Mouse (Mus musculus): ENCODE measurements around the gene Wwc2. TPM values are rescaled to one million over a fixed set of nuclear protein-coding genes. Genes with fewer than 3 reads are reported as not detected.

Wwc2 gene
- polyA plus RNA-seq (2016; fragmentation: Nextera tagmentation; extraction: Ambion mirVana) = 4.7 and 5.0 TPM in 2 replicates

- peak; percentile 48 for ATAC-seq
These were observed at the start of gene Wwc2 for GRCm38 (mm10) chr8:47990911-47991820. Gene Wwc2, minus strand, starts transcription at chr8:47990924.

GRCm38 (mm10) chr8:48038261-48038934 is 47.7 kb upstream of the Wwc2 start:
- Histone ChIP-seq H3K4me3 (no peak overlapping the region), H3K9me3 (replicated peaks) (no peaks in the 10 kb centered on the region), H3K4me2 (no peak overlapping the region), H3K36me3 (no peaks in the 10 kb centered on the region), H3K27ac (no peak overlapping the region), H3K9ac (no peak overlapping the region), H3K4me1 (no peaks in the 10 kb centered on the region), H3K27me3 (replicated peaks) (no peaks in the 10 kb centered on the region)
- 72% methylated on average over 7 of the region's 7 CpGs for WGBS (ENCODE audit: insufficient replicate concordance)
- no peak for ATAC-seq

More at GRCm38 (mm10) chr8:47990911-47991820, at the start of gene Wwc2:
- peaks cover 18% of the 10 kb centered on the region for H3K27me3 ChIP-seq (replicated peaks)
- H3K9ac ChIP-seq = peak within 1 kb of the TSS; percentile 82
- peak within 1 kb of the TSS; percentile 66 for H3K4me3 ChIP-seq
- H3K4me2 ChIP-seq = peak within 1 kb of the TSS; percentile 85
- WGBS (ENCODE audit: insufficient replicate concordance) = 8% methylated on average over 36 of the region's 46 CpGs
- H3K36me3 ChIP-seq = no peaks in the 10 kb centered on the region
- H3K9me3 ChIP-seq (replicated peaks) = no peaks in the 10 kb centered on the region
- peaks cover 30% of the 10 kb centered on the region for H3K4me1 ChIP-seq
- peak within 1 kb of the TSS; percentile 75 for H3K27ac ChIP-seq

GRCm38 (mm10) chr8:48032046-48032445 is 41.3 kb upstream of the Wwc2 start:
- H3K4me1 ChIP-seq = no peaks in the 10 kb centered on the region
- H3K9ac ChIP-seq = no peak overlapping the region
- WGBS (ENCODE audit: insufficient replicate concordance) = 40% methylated on average over 2 of the region's 2 CpGs
- H3K4me3 ChIP-seq = no peak overlapping the region
- H3K9me3 ChIP-seq (replicated peaks) = no peaks in the 10 kb centered on the region
- H3K4me2 ChIP-seq = no peak overlapping the region
- no peak overlapping the region for H3K27ac ChIP-seq
- no peak for ATAC-seq
- no peaks in the 10 kb centered on the region for H3K27me3 ChIP-seq (replicated peaks)
- H3K36me3 ChIP-seq = no peaks in the 10 kb centered on the region

GRCm38 (mm10) chr8:48030667-48031066 is 39.9 kb upstream of the Wwc2 start:
- Histone ChIP-seq H3K4me2 (no peak overlapping the region), H3K27me3 (replicated peaks) (no peaks in the 10 kb centered on the region), H3K27ac (no peak overlapping the region), H3K4me1 (no peaks in the 10 kb centered on the region), H3K9me3 (replicated peaks) (no peaks in the 10 kb centered on the region), H3K4me3 (no peak overlapping the region), H3K36me3 (no peaks in the 10 kb centered on the region), H3K9ac (no peak overlapping the region)
- 39% methylated on average over 1 of the region's 1 CpGs for WGBS (ENCODE audit: insufficient replicate concordance)
- no peak for ATAC-seq

GRCm38 (mm10) chr8:48026796-48027195 is 36.1 kb upstream of the Wwc2 start:
- Histone ChIP-seq H3K36me3 (no peaks in the 10 kb centered on the region), H3K9me3 (replicated peaks) (no peaks in the 10 kb centered on the region), H3K27ac (no peak overlapping the region), H3K4me3 (no peak overlapping the region), H3K27me3 (replicated peaks) (no peaks in the 10 kb centered on the region), H3K4me1 (no peaks in the 10 kb centered on the region), H3K4me2 (no peak overlapping the region), H3K9ac (no peak overlapping the region)
- no peak for ATAC-seq
- 62% methylated on average over 11 of the region's 11 CpGs for whole genome bisulfite sequencing (ENCODE audit: insufficient replicate concordance)

- H3K9me3 ChIP-seq (replicated peaks) = no peaks in the 10 kb centered on the region
- ATAC-seq = no peak
- H3K27ac ChIP-seq = no peak overlapping the region
- no peaks in the 10 kb centered on the region for H3K4me1 ChIP-seq
- no peak overlapping the region for H3K4me2 ChIP-seq
- no peaks in the 10 kb centered on the region for H3K27me3 ChIP-seq (replicated peaks)
- WGBS (ENCODE audit: insufficient replicate concordance) = 47% methylated on average over 8 of the region's 8 CpGs
- H3K4me3 ChIP-seq = no peak overlapping the region
- no peaks in the 10 kb centered on the region for H3K36me3 ChIP-seq
- H3K9ac ChIP-seq = no peak overlapping the region
These were observed 32.5 kb upstream of the Wwc2 start for GRCm38 (mm10) chr8:48023206-48023605.

GRCm38 (mm10) chr8:48019737-48020136 is 29.0 kb upstream of the Wwc2 start:
- no peaks in the 10 kb centered on the region for H3K27me3 ChIP-seq (replicated peaks)
- no peak for ATAC-seq
- H3K9ac ChIP-seq = no peak overlapping the region
- no peak overlapping the region for H3K27ac ChIP-seq
- no peak overlapping the region for H3K4me2 ChIP-seq
- no peaks in the 10 kb centered on the region for H3K36me3 ChIP-seq
- no peaks in the 10 kb centered on the region for H3K9me3 ChIP-seq (replicated peaks)
- no peaks in the 10 kb centered on the region for H3K4me1 ChIP-seq
- no peak overlapping the region for H3K4me3 ChIP-seq
- 33% methylated on average over 2 of the region's 2 CpGs for WGBS (ENCODE audit: insufficient replicate concordance)

- Histone ChIP-seq H3K4me1 (no peaks in the 10 kb centered on the region), H3K36me3 (no peaks in the 10 kb centered on the region), H3K9me3 (replicated peaks) (no peaks in the 10 kb centered on the region), H3K4me3 (no peak overlapping the region), H3K27me3 (replicated peaks) (no peaks in the 10 kb centered on the region), H3K4me2 (no peak overlapping the region), H3K9ac (no peak overlapping the region), H3K27ac (no peak overlapping the region)
- no peak for ATAC-seq
- WGBS (ENCODE audit: insufficient replicate concordance) = 15% methylated on average over 8 of the region's 8 CpGs
These were observed 25.8 kb upstream of the Wwc2 start for GRCm38 (mm10) chr8:48016538-48016937.

- H3K9me3 ChIP-seq (replicated peaks) = no peaks in the 10 kb centered on the region
- no peak for ATAC-seq
- H3K27ac ChIP-seq = no peak overlapping the region
- H3K36me3 ChIP-seq = no peaks in the 10 kb centered on the region
- H3K4me2 ChIP-seq = no peak overlapping the region
- no peaks in the 10 kb centered on the region for H3K27me3 ChIP-seq (replicated peaks)
- H3K4me1 ChIP-seq = no peaks in the 10 kb centered on the region
- H3K4me3 ChIP-seq = no peak overlapping the region
- H3K9ac ChIP-seq = no peak overlapping the region
- 77% methylated on average over 6 of the region's 6 CpGs for WGBS (ENCODE audit: insufficient replicate concordance)
These were observed 23.7 kb upstream of the Wwc2 start for GRCm38 (mm10) chr8:48014386-48014785.

- no peak for ATAC-seq
- no peak overlapping the region for H3K27ac ChIP-seq
- WGBS (ENCODE audit: insufficient replicate concordance) = 73% methylated on average over 9 of the region's 9 CpGs
These were observed 22.6 kb upstream of the Wwc2 start for GRCm38 (mm10) chr8:48013281-48013680.

GRCm38 (mm10) chr8:48011871-48012270 is 21.1 kb upstream of the Wwc2 start:
- H3K27me3 ChIP-seq (replicated peaks) = no peaks in the 10 kb centered on the region
- H3K4me1 ChIP-seq = no peaks in the 10 kb centered on the region
- H3K4me2 ChIP-seq = no peak overlapping the region
- H3K9ac ChIP-seq = no peak overlapping the region
- no peak for ATAC-seq
- H3K4me3 ChIP-seq = no peak overlapping the region
- H3K36me3 ChIP-seq = no peaks in the 10 kb centered on the region
- H3K27ac ChIP-seq = no peak overlapping the region
- 32% methylated on average over 10 of the region's 10 CpGs for WGBS (ENCODE audit: insufficient replicate concordance)
- no peaks in the 10 kb centered on the region for H3K9me3 ChIP-seq (replicated peaks)

More at GRCm38 (mm10) chr8:48013281-48013680, 22.6 kb upstream of the Wwc2 start:
- H3K9me3 ChIP-seq (replicated peaks) = no peaks in the 10 kb centered on the region
- H3K36me3 ChIP-seq = no peaks in the 10 kb centered on the region
- H3K4me2 ChIP-seq = no peak overlapping the region
- H3K4me1 ChIP-seq = no peaks in the 10 kb centered on the region
- no peak overlapping the region for H3K9ac ChIP-seq
- no peaks in the 10 kb centered on the region for H3K27me3 ChIP-seq (replicated peaks)
- H3K4me3 ChIP-seq = no peak overlapping the region

GRCm38 (mm10) chr8:48010977-48011376 is 20.3 kb upstream of the Wwc2 start:
- H3K27ac ChIP-seq = no peak overlapping the region
- H3K9ac ChIP-seq = no peak overlapping the region
- no peaks in the 10 kb centered on the region for H3K27me3 ChIP-seq (replicated peaks)
- H3K4me1 ChIP-seq = no peaks in the 10 kb centered on the region
- no peak for ATAC-seq
- WGBS (ENCODE audit: insufficient replicate concordance) = 72% methylated on average over 14 of the region's 14 CpGs
- no peak overlapping the region for H3K4me3 ChIP-seq
- no peaks in the 10 kb centered on the region for H3K9me3 ChIP-seq (replicated peaks)
- no peak overlapping the region for H3K4me2 ChIP-seq
- no peaks in the 10 kb centered on the region for H3K36me3 ChIP-seq

All from liver, embryonic 12.5 days (tissue).